Mouse (Mus musculus): ENCODE measurements at regions not wholly inside any gene's neighbourhood (a gene's known extent, or its start where the extent isn't known, plus 50 kb on each side); places are given as distances from the start of the nearest gene placed in this dataset.
"Not testable (repeated sequence)": the region's sequence is repeated elsewhere in the genome, so short reads cannot be mapped to it uniquely, and the experiment has no call there.

- DNase-seq: no peak
These were observed 57.8 kb downstream of the Dusp6 start for GRCm38 (mm10) chr10:99320797-99321196.

DNA sequence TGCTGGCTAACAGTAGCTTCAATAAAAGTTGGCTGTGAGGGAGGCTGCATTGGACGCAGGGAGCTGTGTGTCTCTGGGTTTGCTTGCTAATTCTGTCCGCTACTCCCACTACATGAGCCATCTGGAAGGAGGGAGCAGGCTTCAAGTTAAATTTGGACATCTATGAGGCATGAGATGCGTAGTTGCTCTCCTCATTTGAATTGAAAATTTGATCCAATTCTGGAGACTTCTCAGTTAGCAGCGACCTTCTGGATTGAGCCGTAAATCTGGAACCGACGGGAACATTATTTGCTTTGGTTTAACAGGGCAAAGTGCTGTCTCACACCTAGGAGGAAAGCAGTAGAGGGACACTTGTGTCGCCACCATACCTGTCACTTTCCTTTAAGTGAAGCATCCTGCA, 60.3 kb downstream of the Dusp6 start:
- DNase-seq: peak; percentile 61

DNA sequence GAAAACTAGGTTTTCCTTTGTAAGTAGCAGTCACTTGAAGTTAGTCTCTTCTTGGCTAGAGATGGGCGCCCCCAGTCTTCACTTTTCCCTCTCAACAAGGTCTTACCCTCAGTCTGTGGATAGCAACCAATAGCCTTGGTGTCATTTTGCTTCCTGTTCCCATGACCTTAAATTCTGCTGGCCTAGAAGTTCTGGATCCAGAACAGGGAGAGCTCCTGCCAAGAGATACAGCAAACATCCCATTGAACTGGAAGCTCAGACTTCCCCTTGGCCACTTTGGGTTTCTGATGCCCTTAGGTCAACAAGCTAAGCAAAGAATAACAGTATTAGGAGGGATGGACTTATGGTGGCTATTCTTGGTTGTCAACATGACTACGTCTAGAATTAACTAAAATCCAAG, 64.5 kb downstream of the Dusp6 start:
- DNase-seq: no peak

GRCm38 (mm10) chr10:99328568-99328967, 65.5 kb downstream of the Dusp6 start:
- no peak for DNase-seq

DNA sequence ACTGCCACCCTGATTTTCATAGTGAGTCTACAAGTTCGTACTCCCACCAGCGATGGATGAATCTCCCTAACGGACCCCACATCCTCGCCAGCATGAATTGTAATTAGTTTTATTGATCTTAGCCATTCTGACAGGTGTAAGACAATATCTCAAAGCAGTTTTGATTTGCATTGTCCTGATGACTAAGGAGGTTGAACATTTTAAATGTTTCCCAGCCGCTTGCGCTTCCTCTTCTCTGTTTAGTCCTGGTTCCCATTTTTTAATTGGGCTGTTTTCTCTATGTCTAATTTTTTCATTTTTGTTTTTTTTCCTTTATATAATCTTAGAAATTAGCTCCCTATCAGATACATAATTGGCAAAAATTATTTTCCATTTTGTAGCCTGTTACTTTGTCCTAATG, 66.4 kb downstream of the Dusp6 start:
- DNase-seq: no peak

DNA sequence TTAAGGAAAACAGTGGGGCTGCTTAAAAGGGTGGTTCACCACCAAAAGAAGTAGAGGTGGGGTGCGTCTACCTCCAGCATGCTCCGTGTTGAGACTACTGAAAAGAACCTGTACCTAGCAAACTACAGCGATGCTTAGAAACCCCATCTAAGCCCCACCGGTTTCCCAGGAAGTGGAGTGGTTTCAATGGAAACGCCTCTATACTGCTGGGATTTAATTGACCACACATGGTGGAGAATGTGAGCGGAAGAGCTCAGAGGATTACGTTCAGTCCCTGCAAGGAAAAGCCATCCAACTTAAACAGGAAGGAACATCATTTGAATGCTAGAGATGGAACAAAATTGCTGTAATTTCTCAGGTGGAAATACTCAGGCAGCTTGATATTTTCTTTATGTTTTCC, 67.5 kb downstream of the Dusp6 start:
- no peak for DNase-seq

GRCm38 (mm10) chr10:99331876-99332275, 68.8 kb downstream of the Dusp6 start:
- no peak for DNase-seq

- no peak for DNase-seq
These were observed 70.8 kb downstream of the Dusp6 start for GRCm38 (mm10) chr10:99333831-99334230.

GRCm38 (mm10) chr10:99336091-99336490, 73.1 kb downstream of the Dusp6 start:
- DNase-seq: no peak

GRCm38 (mm10) chr10:99338790-99339189, 75.8 kb downstream of the Dusp6 start:
- not testable (repeated sequence) for DNase-seq

DNA sequence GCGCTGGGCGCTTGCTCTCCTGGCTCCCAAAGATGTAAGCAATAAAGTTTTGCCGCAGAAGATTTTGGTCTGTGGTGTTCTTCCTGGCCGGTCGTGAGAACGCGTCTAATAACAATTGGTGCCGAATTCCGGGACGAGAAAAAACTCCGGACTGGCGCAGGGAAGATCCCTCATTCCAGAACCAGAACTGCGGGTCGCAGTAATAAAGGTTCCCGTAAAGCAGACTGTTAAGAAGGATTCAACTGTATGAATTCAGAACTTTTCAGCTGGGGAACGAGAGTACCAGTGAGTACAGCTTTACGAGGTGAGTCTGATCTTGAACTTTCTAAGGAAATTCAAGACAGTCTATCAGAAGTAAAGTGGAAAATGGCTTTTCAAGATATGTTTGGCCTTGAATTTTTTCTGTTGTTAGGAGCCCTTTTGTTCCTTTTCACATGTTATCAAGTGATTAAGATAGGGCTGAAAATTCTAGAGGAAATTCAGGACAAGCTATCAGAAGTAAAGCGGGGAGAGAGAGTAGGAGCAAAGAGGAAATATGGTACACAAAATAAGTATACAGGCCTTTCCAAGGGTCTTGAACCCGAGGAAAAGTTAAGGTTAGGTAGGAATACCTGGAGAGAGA, 76.4 kb downstream of the Dusp6 start:
- peak; percentile 80 for DNase-seq

DNA sequence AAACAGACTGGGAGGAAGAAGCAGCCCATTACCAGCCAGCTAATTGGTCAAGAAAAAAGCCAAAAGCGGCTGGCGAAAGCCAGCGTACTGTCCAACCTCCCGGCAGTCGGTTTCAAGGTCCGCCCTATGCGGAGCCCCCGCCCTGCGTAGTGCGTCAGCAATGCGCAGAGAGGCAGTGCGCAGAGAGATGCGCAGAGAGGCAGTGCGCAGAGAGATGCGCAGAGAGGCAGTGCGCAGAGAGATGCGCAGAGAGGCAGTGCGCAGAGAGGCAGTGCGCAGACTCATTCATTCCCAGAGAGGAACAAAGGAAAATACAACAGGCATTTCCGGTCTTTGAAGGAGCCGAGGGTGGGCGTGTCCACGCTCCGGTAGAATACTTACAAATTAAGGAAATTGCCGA, 77.0 kb downstream of the Dusp6 start:
- not testable (repeated sequence) for DNase-seq

- no peak for DNase-seq
These were observed 86.2 kb downstream of the Dusp6 start for GRCm38 (mm10) chr10:99349125-99349716.

- no peak for DNase-seq
These were observed 90.7 kb downstream of the Dusp6 start for GRCm38 (mm10) chr10:99353541-99354292.

- DNase-seq: no peak
These were observed 91.3 kb downstream of the Dusp6 start for GRCm38 (mm10) chr10:99354352-99354751.

DNA sequence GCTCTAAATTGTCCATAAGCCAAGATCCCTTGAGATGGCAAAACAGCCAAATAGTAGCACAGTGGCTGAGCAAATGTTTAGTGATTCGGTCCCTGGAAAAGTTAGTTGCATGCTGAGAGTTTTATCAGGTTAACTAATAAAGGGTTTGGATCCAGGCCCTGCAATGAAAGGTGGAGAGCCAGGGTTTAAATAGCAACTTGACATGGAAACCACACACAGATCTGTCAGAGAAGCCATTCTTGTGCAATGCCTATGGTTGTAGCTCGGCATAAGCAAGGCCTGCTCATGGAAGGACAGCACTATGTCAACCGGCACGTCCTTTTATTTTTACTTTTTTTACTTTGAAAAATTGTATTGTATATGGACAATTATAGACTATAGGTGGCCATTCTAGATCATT, 92.3 kb downstream of the Dusp6 start:
- DNase-seq: no peak

DNA sequence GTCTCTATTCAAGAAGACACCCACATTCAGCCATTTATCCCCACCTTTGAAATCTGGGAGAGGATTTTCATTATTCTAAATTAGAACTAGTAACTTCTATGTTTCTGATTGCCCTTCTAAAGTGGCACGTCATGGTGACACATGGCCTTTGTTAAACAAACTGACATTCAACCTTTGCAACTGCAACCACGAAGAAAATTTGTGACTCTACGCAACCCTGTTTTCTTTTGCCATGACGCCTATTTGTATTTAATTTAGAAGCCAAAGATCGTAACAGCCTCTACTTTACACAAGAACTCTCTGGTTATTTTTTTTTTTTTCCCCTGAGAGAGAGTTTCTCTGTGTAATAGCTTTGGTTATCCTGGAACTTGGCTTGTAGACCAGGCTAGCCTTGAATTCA, 93.2 kb downstream of the Dusp6 start:
- DNase-seq: no peak

- no peak for DNase-seq
These were observed 93.9 kb downstream of the Dusp6 start for GRCm38 (mm10) chr10:99356883-99357282.

GRCm38 (mm10) chr10:99357347-99357746, 94.3 kb downstream of the Dusp6 start:
- no peak for DNase-seq

DNA sequence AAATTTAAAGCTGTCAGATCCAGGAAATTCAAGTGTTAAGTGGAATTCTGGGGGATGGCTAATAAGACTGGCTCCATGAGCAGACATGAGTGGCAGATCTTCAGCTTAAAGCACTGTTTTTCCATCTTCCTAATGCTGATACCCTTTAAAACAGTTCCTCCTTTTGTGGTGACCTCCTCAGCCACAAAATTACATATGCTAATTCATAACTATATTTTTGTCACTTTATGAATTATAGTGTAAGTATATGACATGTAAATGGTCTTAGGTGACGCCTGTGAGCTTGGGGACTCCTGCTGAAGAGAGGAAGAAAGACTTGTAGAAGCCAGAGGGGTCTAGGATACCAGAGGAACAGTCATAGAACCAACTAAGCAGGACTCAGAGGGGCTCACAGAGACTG, 95.2 kb downstream of the Dusp6 start:
- DNase-seq: no peak

DNA sequence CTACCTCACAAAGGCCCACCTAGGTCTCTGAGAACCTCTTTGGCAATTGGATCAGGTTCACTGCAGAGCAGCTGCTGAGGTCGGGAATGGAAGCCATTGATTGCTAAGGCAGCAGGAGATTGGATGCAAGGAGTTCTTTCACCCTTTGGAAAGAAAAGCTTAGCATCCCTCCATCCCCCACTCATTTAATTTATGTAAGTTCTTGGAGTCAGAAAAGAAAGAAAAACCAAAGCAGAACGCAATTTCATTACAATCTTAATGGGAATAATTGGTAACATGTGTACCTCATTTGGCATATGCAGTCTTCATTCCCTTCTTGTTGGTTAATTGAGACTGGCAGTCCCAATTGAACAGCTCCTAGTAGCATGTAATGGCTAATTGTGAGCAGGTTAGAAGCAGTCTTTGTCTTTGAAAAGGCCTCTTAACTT, 96.4 kb downstream of the Dusp6 start:
- no peak for DNase-seq

- DNase-seq: not testable (repeated sequence)
These were observed 97.6 kb downstream of the Dusp6 start for GRCm38 (mm10) chr10:99360601-99361000.

GRCm38 (mm10) chr10:99366162-99366561, 103.1 kb downstream of the Dusp6 start:
- no peak for DNase-seq

- peak; percentile 49 for DNase-seq
These were observed 104.7 kb downstream of the Dusp6 start for GRCm38 (mm10) chr10:99367757-99368156.
